Mouse (Mus musculus) lung, postnatal 25 days (tissue): ENCODE results near the gene Mylip.

ENCODE experiments used
- DNase-seq: peaks from one replicate; pipeline ENCODE4 v3.0.0; 2022; ENCODE audit warnings: low spot score

Mylip gene

DNA sequence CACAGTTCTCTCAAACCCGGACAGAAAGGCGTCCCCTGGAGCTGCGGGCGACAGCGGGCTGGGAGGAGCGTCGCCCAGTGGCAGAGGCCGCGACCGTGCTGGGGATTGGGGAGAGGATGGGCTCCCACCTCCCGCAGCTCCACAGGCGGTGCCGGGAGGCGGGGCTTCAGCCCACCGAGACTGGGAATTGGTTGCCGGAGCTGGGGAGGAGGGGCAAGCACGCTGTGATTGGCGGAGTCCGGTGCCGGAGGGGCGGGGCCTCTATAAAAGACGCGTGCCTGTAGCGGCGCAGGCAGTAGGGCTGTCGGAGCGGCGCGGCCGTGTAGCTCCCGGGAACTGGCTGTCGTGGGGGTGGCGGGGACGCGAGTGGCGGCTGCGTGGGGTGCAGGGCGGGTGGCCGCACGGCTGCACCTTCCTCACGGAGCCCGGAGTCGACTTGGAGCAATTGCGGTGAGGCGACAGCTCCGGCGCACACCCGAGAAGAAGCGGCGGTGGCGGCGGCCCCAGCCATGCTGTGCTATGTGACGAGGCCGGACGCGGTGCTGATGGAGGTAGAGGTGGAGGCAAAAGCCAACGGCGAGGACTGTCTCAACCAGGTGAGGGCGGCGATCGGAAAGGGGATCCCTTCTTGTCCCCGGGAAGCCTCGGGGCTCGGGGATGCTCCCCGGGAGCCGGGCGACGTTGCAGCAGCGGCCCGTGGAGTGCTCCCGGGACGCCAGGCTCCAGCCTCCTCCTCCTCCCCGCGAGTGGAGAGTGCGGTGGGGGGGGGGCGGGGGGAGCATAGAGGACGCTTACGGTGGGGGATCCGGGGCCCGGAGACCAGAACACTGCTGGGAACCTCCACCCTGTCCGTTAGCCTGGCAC lies at the start of gene Mylip:
Gene Mylip (plus strand): TSS at position 295 of the 864 bp plus-strand sequence.
- peak; percentile 99 for DNase-seq

GRCm38 (mm10) chr13:45341991-45342390 lies 47.6 kb upstream of the Mylip start:
- no peak for DNase-seq

DNA sequence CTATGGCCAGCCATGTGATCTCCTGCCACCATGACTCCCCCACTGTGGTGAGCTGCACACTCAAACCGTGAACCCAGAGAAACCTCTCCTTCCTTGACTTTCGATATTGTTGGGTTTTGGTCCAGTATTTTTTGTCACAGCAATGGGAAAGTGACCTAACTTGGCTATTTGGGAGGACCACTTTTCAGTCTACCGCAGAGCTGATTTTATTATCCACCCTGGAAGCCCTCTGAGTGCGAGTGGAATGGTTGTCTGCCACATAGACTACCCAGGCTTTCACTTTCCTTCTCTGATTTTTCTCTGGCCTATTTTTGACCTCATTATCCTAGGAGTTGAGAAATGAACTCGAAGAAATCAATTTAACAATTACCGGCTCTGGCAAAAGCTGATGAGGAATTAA lies 46.0 kb upstream of the Mylip start:
- DNase-seq, result no peak

GRCm38 (mm10) chr13:45343966-45344365 lies 45.6 kb upstream of the Mylip start:
- no peak for DNase-seq

- no peak for DNase-seq
Measured at GRCm38 (mm10) chr13:45345471-45346159, 43.9 kb upstream of the Mylip start.

DNA sequence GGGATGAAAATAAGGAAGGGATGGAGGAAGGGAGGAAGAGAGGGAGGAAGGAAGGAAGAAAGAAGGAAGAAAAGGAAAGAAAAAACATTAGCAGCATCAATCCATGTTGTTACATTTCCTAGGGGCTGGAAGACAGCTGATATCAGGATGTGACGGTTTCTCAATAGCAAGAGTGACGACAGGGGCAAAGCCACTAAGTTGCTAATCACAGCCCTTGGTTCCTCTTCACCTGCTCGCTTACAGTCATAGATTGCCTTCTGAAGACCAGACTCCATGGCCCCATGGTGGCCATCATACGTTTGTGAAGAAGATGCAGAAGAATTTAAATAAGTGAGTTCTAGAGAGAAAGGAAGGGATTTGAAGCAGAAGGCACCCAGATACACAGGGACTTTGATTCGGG lies 38.1 kb upstream of the Mylip start:
- no peak for DNase-seq

DNA sequence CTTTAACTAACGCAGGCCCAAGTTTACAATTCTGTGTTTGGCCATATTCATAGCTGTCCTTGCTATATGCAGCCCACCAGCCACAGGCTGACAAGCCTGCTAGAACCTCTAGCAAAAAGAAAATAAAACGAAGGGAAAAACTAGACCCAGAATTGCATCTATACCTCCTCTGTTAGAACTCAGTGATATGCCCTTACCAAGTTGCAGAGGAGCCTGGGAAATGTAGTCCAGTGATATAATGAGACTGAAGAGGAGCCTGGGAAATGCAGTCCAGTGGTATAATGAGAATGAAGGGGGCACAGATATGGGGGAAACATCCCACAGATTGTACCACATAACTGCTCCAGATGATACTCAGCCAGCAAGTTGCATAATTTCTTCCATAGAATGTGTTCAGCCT lies 34.7 kb upstream of the Mylip start:
- no peak for DNase-seq

DNA sequence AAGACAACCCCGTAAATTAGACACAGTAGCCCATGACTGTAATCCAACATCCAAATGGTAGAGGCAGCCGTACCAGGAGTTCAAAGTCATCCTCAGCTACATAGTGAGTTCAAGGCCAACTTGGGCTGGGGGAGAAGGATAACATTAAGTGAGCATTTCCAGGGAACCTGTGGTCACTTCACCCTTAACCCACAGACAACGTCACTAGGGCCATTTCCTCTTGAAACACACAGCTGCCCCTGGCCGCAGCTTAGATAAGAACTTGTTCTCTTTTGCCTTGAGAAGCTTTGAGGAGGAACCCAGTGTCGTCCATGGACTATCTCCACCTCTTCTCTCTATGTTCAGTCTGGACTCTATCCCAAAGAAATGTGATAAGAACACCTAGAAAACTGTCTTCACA lies 31.3 kb upstream of the Mylip start:
- no peak for DNase-seq

GRCm38 (mm10) chr13:45358676-45359323 lies 30.7 kb upstream of the Mylip start:
- no peak for DNase-seq

GRCm38 (mm10) chr13:45365788-45366187 lies 23.8 kb upstream of the Mylip start:
- no peak for DNase-seq

GRCm38 (mm10) chr13:45371673-45372072 lies 17.9 kb upstream of the Mylip start:
- DNase-seq, result peak; percentile 23

DNA sequence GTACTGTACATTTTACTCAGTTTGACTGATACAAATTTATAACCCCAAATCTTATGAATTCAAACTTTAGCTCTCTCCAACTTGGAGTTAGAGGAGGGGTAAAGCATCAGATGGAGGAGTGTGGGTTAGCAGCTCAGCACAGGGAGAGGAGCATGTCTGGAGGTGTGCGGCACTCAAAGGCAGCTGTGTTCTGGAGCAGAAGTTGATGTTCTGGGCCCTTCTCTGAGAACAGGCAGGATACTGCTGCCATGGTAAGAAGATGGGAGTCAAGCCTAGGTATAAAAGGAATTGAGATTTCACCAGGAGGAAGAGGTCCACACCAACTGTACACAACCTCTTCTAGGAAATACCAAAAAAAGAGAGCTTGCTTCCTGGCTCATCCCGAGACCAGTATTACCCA lies 17.1 kb upstream of the Mylip start:
- DNase-seq, result no peak

GRCm38 (mm10) chr13:45374846-45375245 lies 14.7 kb upstream of the Mylip start:
- no peak for DNase-seq

GRCm38 (mm10) chr13:45382208-45382607 lies 7.3 kb upstream of the Mylip start:
- no peak for DNase-seq

GRCm38 (mm10) chr13:45384636-45385035 lies 4.9 kb upstream of the Mylip start:
- DNase-seq, result no peak

- no peak for DNase-seq
Measured at GRCm38 (mm10) chr13:45385521-45385920, 4.0 kb upstream of the Mylip start.

GRCm38 (mm10) chr13:45386253-45386652 lies 3.3 kb upstream of the Mylip start:
- DNase-seq, result no peak

DNA sequence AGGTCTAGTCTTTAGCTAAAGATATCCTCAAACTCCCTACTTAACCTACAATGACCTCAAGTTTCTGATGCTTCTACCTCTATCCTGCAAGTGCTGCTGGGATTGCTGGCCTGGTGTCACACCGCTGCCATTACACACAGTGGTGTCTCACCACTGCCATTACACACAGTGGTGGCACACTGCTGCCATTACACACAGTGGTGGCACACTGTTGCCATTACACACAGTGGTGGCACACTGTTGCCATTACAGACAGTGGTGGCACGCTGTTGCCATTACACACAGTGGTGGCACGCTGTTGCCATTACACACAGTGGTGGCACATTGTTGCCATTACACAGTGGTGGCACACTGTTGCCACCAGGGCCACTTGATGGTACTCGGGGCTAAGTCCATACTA lies 2.3 kb upstream of the Mylip start:
- DNase-seq, result no peak

GRCm38 (mm10) chr13:45388254-45388805 lies 1.2 kb upstream of the Mylip start:
- no peak for DNase-seq

DNA sequence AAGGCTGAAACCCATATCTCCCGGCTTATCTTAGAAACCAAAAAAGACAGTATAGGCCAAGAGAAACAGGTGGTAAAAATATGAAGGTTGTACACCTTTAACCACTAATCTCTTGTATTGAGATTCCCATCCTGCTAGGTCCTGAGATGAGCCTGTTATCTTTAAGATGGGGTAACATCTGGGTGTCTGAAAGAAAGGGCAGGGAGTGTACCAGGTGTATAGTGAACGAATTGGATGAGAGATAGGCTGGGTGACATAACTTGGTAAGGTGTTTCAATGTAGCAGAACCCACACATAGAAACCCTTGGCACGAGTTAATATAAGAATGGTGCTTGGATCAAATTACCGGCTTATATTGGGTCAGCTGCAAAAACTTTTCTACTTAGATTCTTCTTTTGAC lies 653 bp upstream of the Mylip start:
- DNase-seq, result no peak

DNA sequence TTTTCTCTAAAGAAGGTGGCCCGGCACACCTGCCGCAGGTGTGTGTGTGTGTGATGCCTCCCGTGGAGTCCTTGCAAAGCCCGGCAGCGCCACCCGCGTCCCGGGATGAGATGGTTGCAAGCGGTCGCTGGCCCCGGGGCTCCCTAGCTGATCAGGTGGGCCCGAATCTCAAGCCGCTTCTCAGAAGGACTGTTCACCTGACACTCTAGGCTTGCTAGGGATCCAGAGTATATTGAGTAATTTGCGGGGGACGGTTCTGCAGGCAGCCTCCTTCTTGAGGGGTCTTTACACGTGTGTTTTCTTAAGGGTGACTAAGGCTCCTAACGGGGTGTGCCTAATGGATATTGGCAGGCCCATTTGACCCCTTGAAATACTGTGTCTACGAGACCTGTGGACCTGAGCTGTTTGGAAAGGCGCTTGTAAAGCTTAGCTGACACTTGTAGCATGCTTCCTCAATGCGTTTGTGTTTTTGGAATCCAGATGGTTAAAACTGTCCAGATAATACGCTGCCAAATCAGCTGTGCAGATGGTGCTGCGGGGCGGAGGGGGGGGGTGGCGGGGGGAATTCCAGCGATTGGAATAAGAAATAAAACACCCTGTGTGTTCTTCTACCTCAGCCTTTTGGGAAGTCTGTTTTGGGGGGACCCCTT lies 895 bp downstream of the Mylip start:
- peak; percentile 35 for DNase-seq
